Mouse (Mus musculus) MEL (cell line): ENCODE measurements around the gene Parp8.

ENCODE experiments used
- BHLHE40 ChIP-seq: IDR thresholded peaks from 2 replicates; pipeline ENCODE4 v1.6.1; 2012; ENCODE audit warnings: low read depth, mild to moderate bottlenecking, inconsistent platforms, low read length, improper control_type of control experiment, borderline replicate concordance
- CTCF ChIP-seq, 3 experiments: IDR thresholded peaks in 2 of 3; conservative IDR thresholded peaks in 1 of 3; 2 replicates each; pipeline ENCODE4 v1.5.1; 2011 to 2012; ENCODE audit warnings: low read length in 3 of 3, low read depth in 2 of 3, mild to moderate bottlenecking in 2 of 3, improper control_type of control experiment in 1 of 3, inconsistent platforms in 1 of 3, mixed read lengths in 1 of 3, moderate library complexity in 1 of 3; ENCODE audit not compliant: control insufficient read depth in 1 of 3, insufficient read depth in 1 of 3, poor library complexity in 1 of 3, severe bottlenecking in 1 of 3
- EP300 ChIP-seq, 2 experiments: IDR thresholded peaks; 2 replicates each; pipeline ENCODE4 v1.6.1; 2011; ENCODE audit warnings: improper control_type of control experiment in 2 of 2, low read length in 2 of 2, low read depth in 1 of 2, mild to moderate bottlenecking in 1 of 2
- HCFC1 ChIP-seq: IDR thresholded peaks from 2 replicates; pipeline ENCODE4 v1.6.1; 2012; ENCODE audit warnings: low read depth, mild to moderate bottlenecking, inconsistent platforms, low read length, improper control_type of control experiment, moderate library complexity
- MAFK ChIP-seq: IDR thresholded peaks from 2 replicates; pipeline ENCODE4 v1.6.1; 2011; ENCODE audit warnings: low read depth, mild to moderate bottlenecking, low read length, improper control_type of control experiment, borderline replicate concordance
- POLR2A ChIP-seq, 2 experiments: IDR thresholded peaks; 2 replicates each; pipeline ENCODE4 v1.6.1; 2011 to 2012; ENCODE audit warnings: low read length in 2 of 2, mild to moderate bottlenecking in 2 of 2, control low read depth in 1 of 2, improper control_type of control experiment in 1 of 2, low read depth in 1 of 2, moderate library complexity in 1 of 2; ENCODE audit not compliant: control insufficient read depth in 1 of 2, insufficient read depth in 1 of 2, poor library complexity in 1 of 2
- POLR2AphosphoS5 ChIP-seq: IDR thresholded peaks from 2 replicates; pipeline ENCODE4 v1.6.1; 2012; ENCODE audit warnings: low read depth, borderline replicate concordance, mild to moderate bottlenecking, inconsistent platforms, low read length, moderate library complexity, mixed read lengths
- TCF12 ChIP-seq: IDR thresholded peaks from 2 replicates; pipeline ENCODE4 v1.6.1; 2014; ENCODE audit warnings: low read depth, mild to moderate bottlenecking, inconsistent platforms, low read length, improper control_type of control experiment, moderate library complexity
- ZC3H11A ChIP-seq: IDR thresholded peaks from 2 replicates; pipeline ENCODE4 v1.6.1; 2012; ENCODE audit warnings: low read depth, mild to moderate bottlenecking, inconsistent platforms, low read length, improper control_type of control experiment
- ZNF384 ChIP-seq: IDR thresholded peaks from 2 replicates; pipeline ENCODE4 v1.6.1; 2012; ENCODE audit warnings: low read depth, mild to moderate bottlenecking, inconsistent platforms, low read length, improper control_type of control experiment

GRCm38 (mm10) chr13:116968906-116969305, 56.4 kb downstream of the Parp8 start:
- TF ChIP-seq ZNF384 (no peak), BHLHE40 (no peak), CTCF (IDR thresholded peaks at IDR 0.05 in 2 of 3, conservative IDR thresholded peaks at IDR 0.05 in 1 of 3; ENCODE audit: control insufficient read depth in 1 of 3, insufficient read depth in 1 of 3, low read depth in 2 of 3, low read length in 3 of 3, poor library complexity in 1 of 3, severe bottlenecking in 1 of 3) (no peak), POLR2A (IDR thresholded peaks at IDR 0.05; ENCODE audit: control insufficient read depth in 1 of 2, insufficient read depth in 1 of 2, low read depth in 1 of 2, low read length in 2 of 2, poor library complexity in 1 of 2) (no peak), POLR2AphosphoS5 (no peak), ZC3H11A (no peak), MAFK (no peak), HCFC1 (no peak), EP300 (IDR thresholded peaks at IDR 0.05; ENCODE audit: low read depth in 1 of 2, low read length in 2 of 2) (no peak), TCF12 (no peak)
